Mouse (Mus musculus) adrenal gland, adult 2 months (tissue): Measurements from ENCODE around the gene Gm12253. TPM values are rescaled to one million over a fixed set of nuclear protein-coding genes. Genes with fewer than 3 reads are reported as not detected.

Source experiments
- DNase-seq: peaks from one replicate; pipeline ENCODE4 v3.0.0; 2021
- long read RNA-seq: library from polyadenylated mRNA; stranded (forward); transcript quantifications from one replicate; pipeline ENCODE4 v2.0.0, GENCODE M21; 2021
- polyA plus RNA-seq: library from polyadenylated mRNA; depleted of rRNA; stranded (reverse); fragments of >200 nt; gene quantifications from 2 replicates; pipeline ENCODE4 v1.2.3, GENCODE M21; 2012; rRNA removed
- total RNA-seq, 2 experiments: library from RNA; stranded (reverse); gene quantifications; 2 replicates each; pipeline ENCODE4 v1.2.3; 2021

Gene Gm12253
- not detected for total RNA-seq
- polyA plus RNA-seq: not detected in 2 replicates
- long read RNA-seq: 0 reads

- DNase-seq: no peak
Observed at GRCm38 (mm10) chr11:58432259-58432658, at the start of gene Gm12253. TSS of gene Gm12253 (plus strand) at chr11:58432559.

DNA sequence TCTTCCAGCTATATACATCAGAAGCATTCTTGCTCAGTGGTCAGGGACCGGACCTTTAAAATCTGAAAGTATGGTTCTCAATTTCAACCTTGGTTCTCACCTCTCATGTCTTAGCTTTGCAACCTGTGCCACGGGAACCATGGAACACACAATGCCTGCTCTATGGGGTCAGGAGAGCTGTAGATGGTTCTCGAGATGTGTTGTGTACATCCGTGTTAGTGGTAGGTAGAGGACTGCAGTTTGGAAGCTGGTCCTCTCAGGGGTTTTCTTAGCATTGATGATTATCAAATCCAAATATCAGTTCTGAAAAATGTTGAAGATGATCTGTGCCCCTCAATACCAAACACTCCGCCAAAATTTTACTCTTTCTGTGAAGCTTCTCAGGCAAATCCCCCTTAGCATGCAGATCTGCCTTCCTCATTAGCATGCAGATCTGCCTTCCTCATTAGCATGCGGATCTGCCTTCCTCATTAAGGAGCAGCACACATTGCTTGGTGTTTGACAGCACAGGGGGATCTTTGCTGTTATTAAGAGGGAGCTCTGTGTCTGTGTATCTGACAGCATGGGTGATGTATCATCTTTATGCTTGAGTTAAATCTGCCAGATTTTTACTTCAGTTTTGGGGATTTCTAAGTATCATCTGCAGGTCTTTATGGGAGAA lies 32.2 kb upstream of the Gm12253 start:
- no peak for DNase-seq

DNA sequence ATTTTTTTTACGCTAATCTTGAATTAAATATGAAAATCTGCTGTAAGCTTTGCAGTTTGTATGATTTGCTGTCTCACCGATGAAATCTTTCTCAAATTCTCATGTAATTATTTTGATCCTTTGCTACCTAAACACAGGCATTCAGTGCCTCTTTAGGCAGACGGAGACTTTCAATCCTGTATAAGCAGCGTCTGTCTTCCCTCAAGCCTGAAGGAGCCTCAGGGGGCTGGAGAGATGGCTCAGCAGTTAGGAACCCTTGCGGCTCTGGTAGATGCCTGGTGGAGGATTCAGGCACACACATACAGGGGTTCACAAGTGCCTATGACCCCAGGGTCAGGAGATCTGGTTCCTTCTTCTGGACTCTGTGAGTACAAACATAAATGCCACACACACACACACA lies 31.7 kb upstream of the Gm12253 start:
- DNase-seq: no peak

DNA sequence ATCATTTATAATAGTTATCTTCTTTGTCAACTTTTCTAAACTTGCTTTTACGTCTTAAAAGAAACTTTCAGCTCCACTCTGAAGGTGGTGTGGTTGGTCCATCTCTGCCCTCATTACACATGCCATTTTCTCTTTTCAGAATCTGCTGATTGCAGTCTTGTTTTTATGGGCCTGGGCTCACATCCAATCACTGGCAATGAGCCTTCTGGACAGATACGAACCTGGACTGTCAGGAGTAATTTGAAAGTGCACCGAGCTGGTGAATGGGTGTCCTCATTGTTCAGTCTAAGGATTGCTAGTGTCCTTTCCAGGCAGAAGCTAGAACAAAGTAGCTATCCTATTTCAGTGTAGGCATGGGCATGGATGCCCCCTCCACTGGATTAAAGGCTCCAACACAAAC lies 24.3 kb upstream of the Gm12253 start:
- no peak for DNase-seq

DNA sequence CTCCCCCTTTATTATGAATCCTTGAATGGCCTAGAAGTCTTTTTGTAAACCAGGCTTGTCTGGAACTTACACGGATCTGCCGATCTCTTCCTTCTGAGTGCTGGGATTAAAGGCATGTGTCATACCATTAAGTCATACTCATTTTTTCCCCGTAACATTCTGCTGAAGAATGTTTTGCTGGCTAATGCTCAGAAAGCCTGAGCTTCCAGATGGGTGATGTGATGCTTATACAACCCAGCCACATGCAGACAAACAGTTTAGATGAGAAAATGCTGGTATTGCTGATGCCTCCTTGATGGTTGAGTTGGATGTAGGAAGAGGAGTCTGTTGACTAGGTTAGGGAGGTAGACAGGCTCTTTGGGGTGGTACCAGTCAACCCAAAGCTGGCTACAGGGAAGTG lies 14.0 kb upstream of the Gm12253 start:
- DNase-seq: no peak

DNA sequence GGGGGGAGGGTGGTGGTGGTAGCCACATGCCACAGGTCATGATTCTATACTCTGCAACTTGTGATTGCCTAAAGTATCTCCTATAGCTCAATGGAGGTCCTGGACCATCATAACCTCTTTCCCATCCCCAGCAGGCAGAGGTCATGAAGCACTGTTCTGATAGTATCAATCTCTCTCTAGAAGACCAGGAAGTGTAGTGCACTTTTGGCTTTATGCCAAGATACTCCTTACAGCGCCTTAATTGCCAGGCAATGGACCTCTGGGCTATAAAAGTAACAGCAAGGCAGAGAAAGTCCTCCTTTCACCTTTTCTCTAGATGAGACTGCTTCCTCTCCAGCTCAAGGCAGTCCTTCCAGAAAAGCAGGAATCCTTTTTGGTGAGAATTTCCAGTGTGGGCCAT lies 11.5 kb upstream of the Gm12253 start, which contains the start of gene 1810065E05Rik:
Gene 1810065E05Rik, plus strand, starts transcription at position 297 of the 400 bp plus-strand sequence.
- DNase-seq: no peak

DNA sequence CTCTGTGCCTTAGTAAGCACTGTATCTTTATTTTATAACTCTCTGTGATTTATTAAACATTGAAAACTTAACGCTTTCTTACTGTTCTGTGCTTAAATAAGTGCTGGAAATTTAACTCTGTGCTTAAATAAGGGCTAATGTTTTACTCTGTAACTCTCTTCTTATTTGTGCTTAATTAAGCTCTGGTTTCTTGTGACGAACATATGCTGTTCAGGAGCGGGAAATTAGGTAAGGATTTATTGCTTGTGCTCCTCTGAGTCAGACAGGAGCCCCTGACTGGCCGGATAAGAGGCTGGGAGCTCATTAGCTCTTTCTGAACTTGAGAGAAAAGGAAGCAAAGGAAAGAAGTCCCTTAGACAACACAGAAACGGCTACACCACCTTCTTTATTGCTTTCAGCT lies 5.5 kb downstream of the Gm12253 start:
- DNase-seq: no peak

DNA sequence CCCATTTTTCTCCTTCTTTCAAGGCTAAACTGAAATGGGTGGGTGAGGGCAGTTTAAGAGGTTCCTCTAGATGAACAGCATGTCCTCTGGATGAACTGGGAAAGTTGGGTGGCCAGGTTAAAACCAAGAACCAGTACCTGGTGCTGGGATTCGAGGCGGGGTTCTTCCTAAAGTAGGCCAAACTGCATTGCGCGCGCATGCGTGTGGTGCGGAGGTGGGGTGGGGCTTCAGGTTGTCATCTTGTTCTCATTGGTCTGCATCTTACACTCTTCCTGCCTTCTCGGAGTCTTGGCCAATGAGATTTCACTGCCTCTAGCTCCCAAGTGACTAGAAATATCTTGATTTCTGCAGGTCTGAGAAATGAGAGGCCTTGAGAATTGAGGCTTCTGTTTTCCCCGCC lies 20.4 kb downstream of the Gm12253 start, which contains the start of gene Lypd9:
Gene Lypd9, minus strand, starts transcription at position 165 of the 400 bp plus-strand sequence.
- no peak for DNase-seq

DNA sequence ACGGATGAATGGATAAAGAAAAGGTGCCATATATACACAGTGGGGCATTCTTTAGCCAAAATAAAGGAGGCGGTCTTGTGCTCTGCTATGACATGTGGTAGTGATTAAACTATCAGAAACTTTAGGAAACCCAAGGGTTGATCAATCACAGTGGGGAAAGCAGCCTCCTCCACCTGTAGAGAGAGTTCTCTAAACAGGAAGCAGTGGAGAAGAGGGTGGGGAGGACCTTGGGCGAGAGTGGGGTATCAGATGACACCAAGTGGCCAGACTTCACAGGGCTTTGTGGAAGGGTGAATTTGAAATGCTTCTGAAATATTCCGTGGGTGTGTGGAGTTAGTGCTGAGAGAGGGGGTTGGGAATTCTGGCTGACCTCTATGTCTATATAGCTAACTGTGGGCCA lies 21.2 kb downstream of the Gm12253 start:
- DNase-seq: no peak

GRCm38 (mm10) chr11:58462170-58462569 lies 29.8 kb downstream of the Gm12253 start, which contains the start of gene Olfr30:
TSS of gene Olfr30 (minus strand) at chr11:58462270.
- no peak for DNase-seq

Other genes starting within 250 kb of the Gm12253 start
- gene Igtp, start 233.0 kb upstream of the Gm12253 start, total RNA-seq: 10 to 100 TPM; 18.2 to 22.0 TPM
- 8.6 and 10.2 TPM in 2 replicates for gene Igtp, start 233.0 kb upstream of the Gm12253 start, polyA plus RNA-seq
- gene Irgm2, start 232.9 kb upstream of the Gm12253 start, total RNA-seq: 10 to 100 TPM; 11.3 to 14.5 TPM
- 8.5 and 12.6 TPM in 2 replicates for gene Irgm2, start 232.9 kb upstream of the Gm12253 start, polyA plus RNA-seq
- not detected for gene 4930438A08Rik, start 157.8 kb upstream of the Gm12253 start, total RNA-seq
- gene 4930438A08Rik, start 157.8 kb upstream of the Gm12253 start, polyA plus RNA-seq: 0.06 TPM in 1 of 2 replicates, not detected in the other
- 10 to 100 TPM; 10.5 to 11.7 TPM for gene Zfp692, start 125.5 kb upstream of the Gm12253 start, total RNA-seq
- 23.3 and 25.7 TPM in 2 replicates for gene Zfp692, start 125.5 kb upstream of the Gm12253 start, polyA plus RNA-seq
- gene Zfp672, start 102.2 kb upstream of the Gm12253 start, total RNA-seq: 10 to 100 TPM; 43.6 to 51.2 TPM
- gene Zfp672, start 102.2 kb upstream of the Gm12253 start, polyA plus RNA-seq: 59.3 and 59.9 TPM in 2 replicates
- 10 to 100 TPM; 24.3 to 54.5 TPM for gene Sh3bp5l, start 101.8 kb upstream of the Gm12253 start, total RNA-seq
- 49.6 and 49.7 TPM in 2 replicates for gene Sh3bp5l, start 101.8 kb upstream of the Gm12253 start, polyA plus RNA-seq
- not detected for gene Lypd8, start 53.5 kb upstream of the Gm12253 start, total RNA-seq
- 0.16 and 0.73 TPM in 2 replicates for gene Lypd8, start 53.5 kb upstream of the Gm12253 start, polyA plus RNA-seq
- gene 1810065E05Rik, start 11.4 kb upstream of the Gm12253 start, total RNA-seq: not detected
- not detected in 2 replicates for gene 1810065E05Rik, start 11.4 kb upstream of the Gm12253 start, polyA plus RNA-seq
- gene Lypd9, start 20.4 kb downstream of the Gm12253 start, total RNA-seq: not detected
- gene Lypd9, start 20.4 kb downstream of the Gm12253 start, polyA plus RNA-seq: not detected in 2 replicates
- not detected for gene Olfr30, start 29.7 kb downstream of the Gm12253 start, total RNA-seq
- not detected in 2 replicates for gene Olfr30, start 29.7 kb downstream of the Gm12253 start, polyA plus RNA-seq
- not detected for gene Olfr332, start 60.0 kb downstream of the Gm12253 start, total RNA-seq
- not detected in 2 replicates for gene Olfr332, start 60.0 kb downstream of the Gm12253 start, polyA plus RNA-seq
- gene Olfr331, start 70.0 kb downstream of the Gm12253 start, total RNA-seq: not detected
- not detected in 2 replicates for gene Olfr331, start 70.0 kb downstream of the Gm12253 start, polyA plus RNA-seq
- gene Olfr330, start 102.3 kb downstream of the Gm12253 start, total RNA-seq: 1 to 10 TPM in 1 of 2 experiments, under 1 TPM in 1; 0.41 to 1.0 TPM
- 0.95 and 3.2 TPM in 2 replicates for gene Olfr330, start 102.3 kb downstream of the Gm12253 start, polyA plus RNA-seq
- 1 to 10 TPM in 1 of 2 experiments, under 1 TPM in 1; 0.62 to 1.4 TPM for gene Olfr329-ps, start 113.9 kb downstream of the Gm12253 start, total RNA-seq
- gene Olfr329-ps, start 113.9 kb downstream of the Gm12253 start, polyA plus RNA-seq: 0.69 and 1.0 TPM in 2 replicates
- under 1 TPM in 1 of 2 experiments, not detected in 1; 0.24 TPM for gene Olfr328, start 123.1 kb downstream of the Gm12253 start, total RNA-seq
- not detected in 2 replicates for gene Olfr328, start 123.1 kb downstream of the Gm12253 start, polyA plus RNA-seq
- not detected for gene Olfr224, start 138.0 kb downstream of the Gm12253 start, total RNA-seq
- gene Olfr224, start 138.0 kb downstream of the Gm12253 start, polyA plus RNA-seq: not detected in 2 replicates
- gene Olfr325, start 145.2 kb downstream of the Gm12253 start, total RNA-seq: not detected
- gene Olfr325, start 145.2 kb downstream of the Gm12253 start, polyA plus RNA-seq: not detected in 2 replicates
- not detected for gene Olfr324, start 162.6 kb downstream of the Gm12253 start, total RNA-seq
- gene Olfr324, start 162.6 kb downstream of the Gm12253 start, polyA plus RNA-seq: not detected in 2 replicates
- not detected for gene 2210407C18Rik, start 183.5 kb downstream of the Gm12253 start, total RNA-seq
- 0.17 TPM in 1 of 2 replicates, not detected in the other for gene 2210407C18Rik, start 183.5 kb downstream of the Gm12253 start, polyA plus RNA-seq
- not detected for gene Olfr323, start 197.9 kb downstream of the Gm12253 start, total RNA-seq
- gene Olfr323, start 197.9 kb downstream of the Gm12253 start, polyA plus RNA-seq: not detected in 2 replicates
- not detected for gene Trim58, start 207.9 kb downstream of the Gm12253 start, total RNA-seq
- gene Trim58, start 207.9 kb downstream of the Gm12253 start, polyA plus RNA-seq: not detected in 2 replicates
- not detected for gene Olfr322, start 226.2 kb downstream of the Gm12253 start, total RNA-seq
- gene Olfr322, start 226.2 kb downstream of the Gm12253 start, polyA plus RNA-seq: not detected in 2 replicates
- not detected for gene Olfr320, start 248.5 kb downstream of the Gm12253 start, total RNA-seq
- not detected in 2 replicates for gene Olfr320, start 248.5 kb downstream of the Gm12253 start, polyA plus RNA-seq